Mouse (Mus musculus) regulatory T cell (primary cell): ENCODE data around the gene Tmem56.

Source experiments
- in situ Hi-C: fragments of 300-600 bp; cut with MboI, MseI; formaldehyde crosslinking; loops from one replicate; pipeline ENCODE4 v1.15.1; 2025; ENCODE audit warnings: high pct_unique_total_duplicates

Gene Tmem56

GRCm38 (mm10) chr3:121282998-121283397, at the start of gene Tmem56:
Tmem56 (minus strand) TSS chr3:121283098.
- in situ Hi-C loops, result loop anchor here (10.0 kb wide), 1 partner anchor 1498 kb away; the partner anchor contains the start of gene Ptbp2

GRCm38 (mm10) chr3:121330244-121330646, 47.3 kb upstream of the Tmem56 start:
- in situ Hi-C loops, result no loop called here

- in situ Hi-C loops, result no loop called here
These were observed 46.7 kb upstream of the Tmem56 start for GRCm38 (mm10) chr3:121329647-121330046.

GRCm38 (mm10) chr3:121327406-121327805, 44.5 kb upstream of the Tmem56 start:
- in situ Hi-C loops, result no loop called here

- in situ Hi-C loops, result loop anchor here (25.0 kb wide), 1 partner anchor 414 kb away; no protein-coding TSS in a partner anchor
These were observed 40.5 kb upstream of the Tmem56 start for GRCm38 (mm10) chr3:121323371-121323770.

- in situ Hi-C loops, result loop anchor here (25.0 kb wide), 1 partner anchor 416 kb away; no protein-coding TSS in a partner anchor
These were observed 38.0 kb upstream of the Tmem56 start for GRCm38 (mm10) chr3:121320896-121321295.

- in situ Hi-C loops, result loop anchor here (5.0 to 25.0 kb wide), 2 partner anchors 87 to 417 kb away; no protein-coding TSS in a partner anchor
These were observed 37.0 kb upstream of the Tmem56 start for GRCm38 (mm10) chr3:121319906-121320305.

GRCm38 (mm10) chr3:121315498-121315897, 32.6 kb upstream of the Tmem56 start:
- in situ Hi-C loops, result loop anchor here (5.0 to 25.0 kb wide), 2 partner anchors 92 to 422 kb away; no protein-coding TSS in a partner anchor

- in situ Hi-C loops, result loop anchor here (5.0 to 25.0 kb wide), 2 partner anchors 188 to 423 kb away; no protein-coding TSS in a partner anchor
These were observed 31.3 kb upstream of the Tmem56 start for GRCm38 (mm10) chr3:121314149-121314548.

GRCm38 (mm10) chr3:121312979-121313378, 30.1 kb upstream of the Tmem56 start:
- in situ Hi-C loops, result loop anchor here (5.0 to 25.0 kb wide), 2 partner anchors 189 to 424 kb away; no protein-coding TSS in a partner anchor

GRCm38 (mm10) chr3:121312426-121312825, 29.5 kb upstream of the Tmem56 start:
- in situ Hi-C loops, result loop anchor here (5.0 to 25.0 kb wide), 2 partner anchors 190 to 425 kb away; no protein-coding TSS in a partner anchor

GRCm38 (mm10) chr3:121309896-121310714, 27.2 kb upstream of the Tmem56 start:
- in situ Hi-C loops, result loop anchor here (5.0 to 25.0 kb wide), 2 partner anchors 192 to 427 kb away; no protein-coding TSS in a partner anchor

- in situ Hi-C loops, result loop anchor here (25.0 kb wide), 1 partner anchor 428 kb away; no protein-coding TSS in a partner anchor
These were observed 26.5 kb upstream of the Tmem56 start for GRCm38 (mm10) chr3:121309429-121309828.

- in situ Hi-C loops, result loop anchor here (25.0 kb wide), 1 partner anchor 428 kb away; no protein-coding TSS in a partner anchor
These were observed 26.0 kb upstream of the Tmem56 start for GRCm38 (mm10) chr3:121308935-121309334.

- in situ Hi-C loops, result loop anchor here (25.0 kb wide), 1 partner anchor 430 kb away; no protein-coding TSS in a partner anchor
These were observed 24.8 kb upstream of the Tmem56 start for GRCm38 (mm10) chr3:121307532-121308234.

GRCm38 (mm10) chr3:121306641-121307040, 23.7 kb upstream of the Tmem56 start:
- in situ Hi-C loops, result loop anchor here (25.0 kb wide), 1 partner anchor 431 kb away; no protein-coding TSS in a partner anchor

GRCm38 (mm10) chr3:121294200-121294599, 11.3 kb upstream of the Tmem56 start:
- in situ Hi-C loops, result loop anchor here (5.0 kb wide), 1 partner anchor 122 kb away; the partner anchor contains the start of gene Rwdd3

GRCm38 (mm10) chr3:121291560-121292258, 8.8 kb upstream of the Tmem56 start, which contains the start of gene Alg14:
Alg14 (plus strand) TSS chr3:121291773.
- in situ Hi-C loops, result loop anchor here (5.0 kb wide), 1 partner anchor 119 kb away; the partner anchor contains the start of gene Rwdd3

- in situ Hi-C loops, result loop anchor here (5.0 kb wide), 1 partner anchor 119 kb away; the partner anchor contains the start of gene Rwdd3
These were observed 8.3 kb upstream of the Tmem56 start for GRCm38 (mm10) chr3:121291225-121291559.

- in situ Hi-C loops, result loop anchor here (5.0 kb wide), 1 partner anchor 118 kb away; the partner anchor contains the start of gene Rwdd3
These were observed 7.8 kb upstream of the Tmem56 start for GRCm38 (mm10) chr3:121290681-121291080.

- in situ Hi-C loops, result loop anchor here (10.0 kb wide), 1 partner anchor 1502 kb away; the partner anchor contains the start of gene Ptbp2
These were observed 4.3 kb upstream of the Tmem56 start for GRCm38 (mm10) chr3:121287151-121287550.
